Mouse (Mus musculus): ENCODE data around the gene Aff2. TPM values are rescaled to one million over a fixed set of nuclear protein-coding genes. Genes with fewer than 3 reads are reported as not detected.

Gene Aff2
- polyA plus RNA-seq, 1 experiment from 2014 or later, result 2.9 TPM

- Histone ChIP-seq H3K27ac (no peak overlapping the region), H3K27me3 (replicated peaks) (no peaks in the 10 kb centered on the region), H3K36me3 (no peaks in the 10 kb centered on the region), H3K9me3 (no peaks in the 10 kb centered on the region), H3K9ac (no peak overlapping the region), H3K4me2 (no peak overlapping the region), H3K4me1 (no peaks in the 10 kb centered on the region), H3K4me3 (replicated peaks) (no peak overlapping the region)
- no peak for ATAC-seq (ENCODE audit: insufficient read depth, low FRiP score, low read depth)
- 76% methylated on average over 2 of the region's 2 CpGs for WGBS
Observed at GRCm38 (mm10) chrX:69801890-69802439, 441.9 kb downstream of the Aff2 start.

DNA sequence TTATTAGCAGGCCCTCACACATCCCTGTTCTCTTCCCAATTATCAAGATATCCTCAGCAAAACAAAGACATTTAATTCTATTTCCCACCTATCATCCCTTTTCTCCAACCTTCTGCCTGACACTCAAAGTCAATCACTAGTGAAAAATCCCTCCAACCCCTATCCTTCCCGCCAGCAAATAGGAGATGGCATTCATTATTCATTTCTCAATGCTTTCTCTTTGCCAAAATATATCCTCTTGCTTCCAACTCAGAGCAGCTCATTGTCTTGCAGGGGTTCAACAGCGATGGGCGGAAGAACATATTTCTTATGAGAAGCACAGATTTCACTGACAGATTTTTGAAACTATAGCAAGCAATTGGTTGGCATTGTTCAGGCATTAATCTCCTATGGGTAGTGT is 442.4 kb downstream of the Aff2 start:
- ATAC-seq (ENCODE audit: insufficient read depth, low FRiP score, low read depth), result no peak
- no peaks in the 10 kb centered on the region for H3K36me3 ChIP-seq
- 87% methylated on average over 3 of the region's 3 CpGs for WGBS
- no peak overlapping the region for H3K4me2 ChIP-seq
- H3K9ac ChIP-seq, result no peak overlapping the region
- no peaks in the 10 kb centered on the region for H3K4me1 ChIP-seq
- no peak overlapping the region for H3K4me3 ChIP-seq (replicated peaks)
- no peak overlapping the region for H3K27ac ChIP-seq
- H3K27me3 ChIP-seq (replicated peaks), result no peaks in the 10 kb centered on the region
- no peaks in the 10 kb centered on the region for H3K9me3 ChIP-seq

GRCm38 (mm10) chrX:69811798-69812197 is 451.7 kb downstream of the Aff2 start:
- no peak overlapping the region for H3K27ac ChIP-seq
- WGBS, result 86% methylated on average over 4 of the region's 4 CpGs
- ATAC-seq (ENCODE audit: insufficient read depth, low FRiP score, low read depth), result no peak

GRCm38 (mm10) chrX:69815054-69815453 is 455.0 kb downstream of the Aff2 start:
- WGBS, result 78% methylated on average over 2 of the region's 2 CpGs

More at GRCm38 (mm10) chrX:69811798-69812197, 451.7 kb downstream of the Aff2 start:
- Histone ChIP-seq H3K4me3 (replicated peaks) (no peak overlapping the region), H3K27me3 (replicated peaks) (no peaks in the 10 kb centered on the region), H3K9me3 (no peaks in the 10 kb centered on the region), H3K9ac (no peak overlapping the region), H3K4me2 (no peak overlapping the region), H3K36me3 (no peaks in the 10 kb centered on the region), H3K4me1 (no peaks in the 10 kb centered on the region)

GRCm38 (mm10) chrX:69817679-69818078 is 457.6 kb downstream of the Aff2 start:
- no peak overlapping the region for H3K4me2 ChIP-seq
- H3K9me3 ChIP-seq, result no peaks in the 10 kb centered on the region
- no peak overlapping the region for H3K4me3 ChIP-seq (replicated peaks)
- 85% methylated on average over 3 of the region's 3 CpGs for WGBS
- no peak overlapping the region for H3K27ac ChIP-seq
- no peaks in the 10 kb centered on the region for H3K4me1 ChIP-seq
- H3K36me3 ChIP-seq, result no peaks in the 10 kb centered on the region
- no peaks in the 10 kb centered on the region for H3K27me3 ChIP-seq (replicated peaks)
- ATAC-seq (ENCODE audit: insufficient read depth, low FRiP score, low read depth), result no peak
- H3K9ac ChIP-seq, result no peak overlapping the region

More at GRCm38 (mm10) chrX:69815054-69815453, 455.0 kb downstream of the Aff2 start:
- no peaks in the 10 kb centered on the region for H3K27me3 ChIP-seq (replicated peaks)
- no peak overlapping the region for H3K9ac ChIP-seq
- no peak overlapping the region for H3K4me3 ChIP-seq (replicated peaks)
- no peaks in the 10 kb centered on the region for H3K4me1 ChIP-seq
- H3K9me3 ChIP-seq, result no peaks in the 10 kb centered on the region
- H3K27ac ChIP-seq, result no peak overlapping the region
- H3K36me3 ChIP-seq, result no peaks in the 10 kb centered on the region
- no peak for ATAC-seq (ENCODE audit: insufficient read depth, low FRiP score, low read depth)
- H3K4me2 ChIP-seq, result no peak overlapping the region

- ATAC-seq (ENCODE audit: insufficient read depth, low FRiP score, low read depth), result no peak
- 65% methylated on average over 5 of the region's 5 CpGs for WGBS
- H3K9me3 ChIP-seq, result no peaks in the 10 kb centered on the region
- no peak overlapping the region for H3K4me2 ChIP-seq
- H3K9ac ChIP-seq, result no peak overlapping the region
- no peaks in the 10 kb centered on the region for H3K27me3 ChIP-seq (replicated peaks)
- no peaks in the 10 kb centered on the region for H3K4me1 ChIP-seq
- no peak overlapping the region for H3K4me3 ChIP-seq (replicated peaks)
- no peak overlapping the region for H3K27ac ChIP-seq
- H3K36me3 ChIP-seq, result no peaks in the 10 kb centered on the region
Observed at GRCm38 (mm10) chrX:69818188-69818587, 458.1 kb downstream of the Aff2 start.

DNA sequence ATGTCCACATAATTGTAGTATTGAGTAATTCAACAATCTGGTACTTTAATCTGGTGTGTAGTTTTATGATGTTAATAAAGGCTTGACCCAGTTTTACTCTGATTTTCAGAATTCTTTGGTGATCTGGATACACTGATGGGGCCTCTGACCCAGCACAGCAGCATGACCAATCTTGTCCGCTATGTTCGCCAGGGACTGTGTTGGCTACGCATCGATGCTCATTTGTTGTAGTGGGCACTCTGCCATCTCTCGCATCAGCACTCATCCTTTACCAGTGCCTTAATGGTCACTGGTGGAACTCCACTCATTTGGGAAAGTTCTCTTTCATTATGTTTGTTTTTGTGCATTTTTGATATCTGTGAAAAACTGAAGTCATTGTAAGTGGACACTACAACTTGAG is 507.5 kb downstream of the Aff2 start:
- Histone ChIP-seq H3K9me3 (no peaks in the 10 kb centered on the region), H3K27me3 (replicated peaks) (no peaks in the 10 kb centered on the region), H3K4me2 (no peak overlapping the region), H3K9ac (no peak overlapping the region), H3K27ac (no peak overlapping the region), H3K36me3 (no peaks in the 10 kb centered on the region), H3K4me1 (no peaks in the 10 kb centered on the region), H3K4me3 (replicated peaks) (no peak overlapping the region)
- ATAC-seq (ENCODE audit: insufficient read depth, low FRiP score, low read depth), result no peak
- WGBS, result 92% methylated on average over 5 of the region's 5 CpGs

DNA sequence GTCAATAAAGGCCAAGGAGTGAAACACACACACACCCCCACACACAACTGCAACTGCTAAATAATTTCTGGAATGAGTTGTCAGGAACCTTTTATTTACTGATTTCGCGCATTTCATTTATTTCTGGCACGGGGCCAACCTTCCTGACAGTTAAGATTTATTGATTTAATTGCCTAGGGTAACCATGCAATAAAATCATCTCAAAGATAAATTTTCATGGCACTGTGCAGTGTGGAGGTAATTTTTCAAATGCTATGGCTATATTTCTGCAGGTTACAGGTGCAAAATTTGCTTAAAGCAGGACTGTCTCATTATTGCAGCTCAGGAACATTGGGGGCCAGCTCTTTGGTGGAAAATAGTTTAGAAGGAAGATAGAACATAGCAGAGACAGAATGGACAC is 531.6 kb downstream of the Aff2 start:
- ATAC-seq (ENCODE audit: insufficient read depth, low FRiP score, low read depth), result no peak
- Histone ChIP-seq H3K27ac (no peak overlapping the region), H3K4me1 (no peaks in the 10 kb centered on the region), H3K4me3 (replicated peaks) (no peak overlapping the region), H3K9ac (no peak overlapping the region), H3K9me3 (no peaks in the 10 kb centered on the region), H3K27me3 (replicated peaks) (no peaks in the 10 kb centered on the region), H3K36me3 (no peaks in the 10 kb centered on the region), H3K4me2 (no peak overlapping the region)
- WGBS, result 48% methylated on average over 3 of the region's 3 CpGs

Data from stomach, embryonic 15.5 days (tissue).